Mouse (Mus musculus) cortical plate, adult 2 months (tissue): Measurements from ENCODE around the gene Tagap1. TPM values are rescaled to one million over a fixed set of nuclear protein-coding genes. Genes with fewer than 3 reads are reported as not detected.
"Not testable (repeated sequence)": the region's sequence is repeated elsewhere in the genome, so short reads cannot be mapped to it uniquely, and the experiment has no call there.

Source experiments
- H3K27ac ChIP-seq: fragments of 200-500 bp; 2 replicates; pipeline ENCODE4 v1.5.1; 2012; ENCODE audit warnings: low read length, control low read depth, inconsistent platforms; ENCODE audit not compliant: insufficient read depth
- H3K4me1 ChIP-seq: fragments of 200-500 bp; 2 replicates; pipeline ENCODE4 v1.6.1; 2011; ENCODE audit warnings: low read length; ENCODE audit not compliant: control insufficient read depth, insufficient read depth
- H3K4me3 ChIP-seq: fragments of 200-500 bp; 2 replicates; pipeline ENCODE4 v1.5.1; 2011; ENCODE audit warnings: mild to moderate bottlenecking, low read length, control low read depth; ENCODE audit not compliant: insufficient read depth
- POLR2A ChIP-seq: fragments of 200-500 bp; IDR thresholded peaks from 2 replicates; pipeline ENCODE4 v1.6.1; 2011; ENCODE audit warnings: mild to moderate bottlenecking, low read length, control low read depth; ENCODE audit not compliant: insufficient read depth; ENCODE audit errors: extremely low read depth
- polyA plus RNA-seq: library from polyadenylated mRNA; depleted of rRNA; stranded (reverse); fragments of >200 nt; gene quantifications from 2 replicates; pipeline ENCODE4 v1.2.3, GENCODE M21; 2012; rRNA removed

Tagap1 gene
- polyA plus RNA-seq, 1 experiment = 34.1 TPM

- Histone ChIP-seq H3K27ac (peak within 1 kb of the TSS; percentile 61), H3K4me3 (peak within 1 kb of the TSS; percentile 67)
- not testable (repeated sequence) for H3K4me1 ChIP-seq
- 0 out of 2 replicates have a peak, but pooled peaks have one; percentile 15 for TF ChIP-seq POLR2A
Measured at GRCm38 (mm10) chr17:6947984-6948768, 12.8 kb downstream of the Tagap1 start, which contains the start of gene Rsph3b. Gene Rsph3b (minus strand): TSS chr17:6948682.

- not testable (repeated sequence) for H3K4me1 ChIP-seq, H3K27ac ChIP-seq
- H3K4me3 ChIP-seq = peak overlapping the region; percentile 67
Measured at GRCm38 (mm10) chr17:6947637-6947983, 13.3 kb downstream of the Tagap1 start.

- H3K27ac ChIP-seq, H3K4me3 ChIP-seq, H3K4me1 ChIP-seq: not testable (repeated sequence)
Measured at GRCm38 (mm10) chr17:6942560-6942959, 18.4 kb downstream of the Tagap1 start.

- H3K4me3 ChIP-seq, H3K27ac ChIP-seq, H3K4me1 ChIP-seq: not testable (repeated sequence)
Measured at GRCm38 (mm10) chr17:6931625-6932024, 29.3 kb downstream of the Tagap1 start.

GRCm38 (mm10) chr17:6920351-6920894 lies 40.5 kb downstream of the Tagap1 start:
- not testable (repeated sequence) for H3K27ac ChIP-seq, H3K4me3 ChIP-seq

GRCm38 (mm10) chr17:6919388-6919787 lies 41.6 kb downstream of the Tagap1 start:
- H3K4me1 ChIP-seq, H3K27ac ChIP-seq, H3K4me3 ChIP-seq: not testable (repeated sequence)

More at GRCm38 (mm10) chr17:6920351-6920894, 40.5 kb downstream of the Tagap1 start:
- H3K4me1 ChIP-seq = not testable (repeated sequence)

GRCm38 (mm10) chr17:6915282-6915681 lies 45.7 kb downstream of the Tagap1 start:
- H3K27ac ChIP-seq, H3K4me1 ChIP-seq, H3K4me3 ChIP-seq: not testable (repeated sequence)

GRCm38 (mm10) chr17:6914066-6914465 lies 46.9 kb downstream of the Tagap1 start:
- not testable (repeated sequence) for H3K27ac ChIP-seq, H3K4me1 ChIP-seq, H3K4me3 ChIP-seq

Other genes starting within 250 kb of the Tagap1 start
- gene Ezr, start 178.4 kb downstream of the Tagap1 start, polyA plus RNA-seq = 53.2 and 56.4 TPM in 2 replicates
- gene Rsph3b, start 12.5 kb downstream of the Tagap1 start, polyA plus RNA-seq = 27.7 TPM in 2 replicates
- 93.9 and 108 TPM in 2 replicates for gene Rnaset2b, start 9.5 kb upstream of the Tagap1 start, polyA plus RNA-seq
- gene Gm49721, start 17.7 kb upstream of the Tagap1 start, polyA plus RNA-seq = 0.91 and 1.5 TPM in 2 replicates
- gene Gm1604a, start 64.4 kb upstream of the Tagap1 start, polyA plus RNA-seq = 1.7 TPM in 1 of 2 replicates, not detected in the other
- 45.2 and 48.3 TPM in 2 replicates for gene Rps6ka2, start 209.0 kb upstream of the Tagap1 start, polyA plus RNA-seq